Mouse (Mus musculus) liver, postnatal 0 days (tissue): Measurements from ENCODE around the gene Gm4922. TPM values are rescaled to one million over a fixed set of nuclear protein-coding genes. Genes with fewer than 3 reads are reported as not detected.

Source experiments
- ATAC-seq: fragments of 200-750 bp; cut with Nextera tagmentation; 2 replicates; pipeline ENCODE4 v1.8.0; 2017; ENCODE audit warnings: mild to moderate bottlenecking, moderate library complexity
- DNase-seq: peaks from one replicate; pipeline ENCODE4 v3.0.0-alpha.2; 2016
- H3K27ac ChIP-seq: fragments of 300-500 bp; sonication (generic); 2 replicates; pipeline ENCODE4 v1.5.1; 2014; ENCODE audit warnings: antibody characterized with exemption, moderate library complexity, mild to moderate bottlenecking, low read depth
- H3K27me3 ChIP-seq: fragments of 300-500 bp; sonication (generic); 2 replicates; pipeline ENCODE4 v1.6.1; 2014; ENCODE audit warnings: low read length, control low read depth, mixed read lengths; ENCODE audit not compliant: insufficient read depth
- H3K36me3 ChIP-seq: fragments of 300-500 bp; sonication (generic); replicated peaks from 2 replicates; pipeline ENCODE4 v1.6.1; 2014; ENCODE audit warnings: mild to moderate bottlenecking, control low read depth, low read length, moderate library complexity, mixed read lengths; ENCODE audit not compliant: insufficient read depth
- H3K4me1 ChIP-seq: fragments of 300-500 bp; sonication (generic); 2 replicates; pipeline ENCODE4 v1.6.1; 2014; ENCODE audit warnings: antibody characterized with exemption, mild to moderate bottlenecking, control low read depth; ENCODE audit not compliant: insufficient read depth
- H3K4me2 ChIP-seq: fragments of 300-500 bp; sonication (generic); 2 replicates; pipeline ENCODE4 v1.6.1; 2014; ENCODE audit warnings: low read depth, mild to moderate bottlenecking, low read length, moderate library complexity, mixed read lengths
- H3K4me3 ChIP-seq: fragments of 300-500 bp; sonication (generic); 2 replicates; pipeline ENCODE4 v1.5.1; 2014; ENCODE audit warnings: low read depth, low read length
- H3K9ac ChIP-seq: fragments of 300-500 bp; sonication (generic); replicated peaks from 2 replicates; pipeline ENCODE4 v1.6.1; 2014; ENCODE audit warnings: mild to moderate bottlenecking, moderate library complexity
- H3K9me3 ChIP-seq: fragments of 300-500 bp; sonication (generic); 2 replicates; pipeline ENCODE4 v1.6.1; 2016; ENCODE audit warnings: mild to moderate bottlenecking, control low read depth, low read length, mixed read lengths
- CTCF ChIP-seq: sonication (generic); IDR thresholded peaks from 2 replicates; pipeline ENCODE4 v1.5.1; 2016; ENCODE audit warnings: antibody characterized with exemption, low read depth
- EP300 ChIP-seq: IDR thresholded peaks from 2 replicates; pipeline ENCODE4 v1.6.1; 2016; ENCODE audit warnings: antibody characterized with exemption, low read depth, mild to moderate bottlenecking
- WGBS: fragments of 180-500 bp; shearing (Covaris S2); extraction: QIAGEN DNeasy Blood & Tissue Kit; methylation state at CpG from one replicate; pipeline ENCODE4 v1.1.7; 2014; ENCODE audit not compliant: insufficient replicate concordance; 5-methylcytosine and 5-hydroxymethylcytosine counted together
- polyA plus RNA-seq: library from polyadenylated mRNA; unstranded; fragments of >200 nt; fragmentation: Nextera tagmentation; extraction: Ambion mirVana; gene quantifications from 2 replicates; pipeline ENCODE4 v1.2.1, GENCODE M21; 2015

The Gm4922 gene
- polyA plus RNA-seq, 1 experiment from 2014 or later = not detected

GRCm38 (mm10) chr10:18826107-18826506, 39.5 kb upstream of the Gm4922 start:
- Histone ChIP-seq H3K9me3 (no peaks in the 10 kb centered on the region), H3K9ac (no peak overlapping the region), H3K4me2 (no peak overlapping the region), H3K4me3 (no peak overlapping the region), H3K27me3 (no peaks in the 10 kb centered on the region), H3K27ac (no peak overlapping the region), H3K4me1 (no peaks in the 10 kb centered on the region), H3K36me3 (no peaks in the 10 kb centered on the region)
- TF ChIP-seq CTCF = no peak
- no peak for TF ChIP-seq EP300
- ATAC-seq (no peak), DNase-seq (no peak)
- WGBS = 34% methylated on average over 2 of the region's 2 CpGs

GRCm38 (mm10) chr10:18825143-18825542, 38.5 kb upstream of the Gm4922 start:
- Histone ChIP-seq H3K9ac (no peak overlapping the region), H3K27ac (no peak overlapping the region), H3K9me3 (no peaks in the 10 kb centered on the region), H3K36me3 (no peaks in the 10 kb centered on the region), H3K4me2 (no peak overlapping the region), H3K27me3 (no peaks in the 10 kb centered on the region), H3K4me3 (no peak overlapping the region), H3K4me1 (no peaks in the 10 kb centered on the region)
- DNase-seq (no peak), ATAC-seq (no peak)
- TF ChIP-seq EP300 (no peak), CTCF (no peak)

DNA sequence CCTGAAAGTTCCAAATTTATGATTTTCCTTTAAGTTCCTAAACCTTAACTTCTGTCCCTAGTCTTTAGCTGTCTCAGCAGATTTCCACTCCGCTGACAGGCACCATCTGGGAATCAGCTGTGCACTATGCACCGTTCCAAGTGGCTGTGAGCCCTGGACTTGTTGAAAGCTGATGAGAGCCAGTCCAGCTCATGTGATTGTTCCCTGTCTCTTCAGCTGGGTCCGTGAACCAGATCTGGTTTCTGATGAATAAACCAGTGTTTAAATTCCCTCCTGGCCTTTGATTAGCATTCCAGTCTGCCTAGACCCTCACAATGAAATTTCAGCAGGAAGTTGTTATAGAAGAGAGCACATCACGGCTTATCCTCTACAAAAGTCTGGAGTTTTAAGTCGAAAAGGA, 30.0 kb upstream of the Gm4922 start:
- Histone ChIP-seq H3K36me3 (no peaks in the 10 kb centered on the region), H3K4me3 (no peak overlapping the region), H3K9me3 (no peaks in the 10 kb centered on the region), H3K9ac (no peak overlapping the region), H3K27ac (no peak overlapping the region), H3K4me2 (no peak overlapping the region), H3K4me1 (no peaks in the 10 kb centered on the region), H3K27me3 (no peaks in the 10 kb centered on the region)
- TF ChIP-seq EP300 = no peak
- TF ChIP-seq CTCF = no peak
- 67% methylated on average over 5 of the region's 5 CpGs for WGBS
- ATAC-seq (no peak), DNase-seq (no peak)

GRCm38 (mm10) chr10:18811751-18812150, 25.2 kb upstream of the Gm4922 start:
- Histone ChIP-seq H3K9me3 (no peaks in the 10 kb centered on the region), H3K27ac (no peak overlapping the region), H3K36me3 (no peaks in the 10 kb centered on the region), H3K4me3 (no peak overlapping the region), H3K4me2 (no peak overlapping the region), H3K4me1 (no peaks in the 10 kb centered on the region), H3K9ac (no peak overlapping the region), H3K27me3 (no peaks in the 10 kb centered on the region)
- 75% methylated on average over 2 of the region's 2 CpGs for WGBS
- no peak for TF ChIP-seq CTCF
- no peak for DNase-seq
- ATAC-seq = no peak

GRCm38 (mm10) chr10:18790063-18790462, 3.5 kb upstream of the Gm4922 start:
- H3K9ac ChIP-seq = no peak overlapping the region
- no peaks in the 10 kb centered on the region for H3K4me1 ChIP-seq
- H3K4me2 ChIP-seq = no peak overlapping the region
- H3K27me3 ChIP-seq = no peaks in the 10 kb centered on the region
- WGBS = 83% methylated on average over 4 of the region's 4 CpGs
- H3K9me3 ChIP-seq = no peaks in the 10 kb centered on the region
- H3K27ac ChIP-seq = no peak overlapping the region
- no peak for ATAC-seq
- no peak for DNase-seq
- TF ChIP-seq CTCF (no peak), EP300 (no peak)
- no peaks in the 10 kb centered on the region for H3K36me3 ChIP-seq
- H3K4me3 ChIP-seq = no peak overlapping the region

- DNase-seq = no peak
- no peaks in the 10 kb centered on the region for H3K36me3 ChIP-seq
- H3K9me3 ChIP-seq = no peaks in the 10 kb centered on the region
- H3K27me3 ChIP-seq = no peaks in the 10 kb centered on the region
- H3K9ac ChIP-seq = no peak overlapping the region
- TF ChIP-seq CTCF (no peak), EP300 (no peak)
- WGBS = 63% methylated on average over 1 of the region's 1 CpGs
- no peak overlapping the region for H3K27ac ChIP-seq
- H3K4me2 ChIP-seq = no peak overlapping the region
- no peak overlapping the region for H3K4me3 ChIP-seq
- H3K4me1 ChIP-seq = no peaks in the 10 kb centered on the region
- ATAC-seq = no peak
These were observed 2.0 kb upstream of the Gm4922 start for GRCm38 (mm10) chr10:18788601-18789000.

DNA sequence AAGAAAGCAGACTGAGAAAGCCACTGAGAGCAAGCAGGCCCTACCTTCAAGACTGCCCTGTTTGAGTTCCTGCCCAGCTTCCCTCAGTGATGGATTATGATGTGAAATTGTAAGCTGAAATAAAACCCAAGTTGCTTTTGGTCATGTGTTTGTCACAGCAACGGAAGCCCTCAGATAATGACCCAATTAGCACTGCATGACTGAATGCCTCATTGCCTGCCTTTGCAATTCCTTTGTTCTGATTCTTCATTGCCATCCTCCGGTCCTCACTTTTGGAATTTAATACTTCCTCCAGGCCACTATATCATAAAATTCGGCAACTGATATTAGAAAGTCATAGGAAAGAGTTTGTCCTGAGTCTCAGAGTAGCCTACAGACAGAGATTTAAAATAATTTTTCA, 9.0 kb downstream of the Gm4922 start:
- Histone ChIP-seq H3K9me3 (no peaks in the 10 kb centered on the region), H3K36me3 (no peaks in the 10 kb centered on the region), H3K27ac (no peak overlapping the region), H3K9ac (no peak overlapping the region), H3K4me1 (no peaks in the 10 kb centered on the region), H3K4me2 (no peak overlapping the region), H3K4me3 (no peak overlapping the region), H3K27me3 (no peaks in the 10 kb centered on the region)
- no peak for ATAC-seq
- TF ChIP-seq CTCF (no peak), EP300 (no peak)
- WGBS = 68% methylated on average over 3 of the region's 3 CpGs
- no peak for DNase-seq
